Mouse (Mus musculus): Measurements from ENCODE around the gene Nme1. TPM values are rescaled to one million over a fixed set of nuclear protein-coding genes. Genes with fewer than 3 reads are reported as not detected.

Gene Nme1
- polyA plus RNA-seq, 1 experiment = 50.4 TPM

GRCm38 (mm10) chr11:93995720-93996305, 27.5 kb upstream of the Nme1 start, which contains the start of gene Spag9:
Spag9 (plus strand) TSS chr11:93996091.
- H3K9me3 ChIP-seq (replicated peaks; ENCODE audit: control insufficient read depth, insufficient read depth, low read length, poor library complexity, severe bottlenecking) = no peaks in the 10 kb centered on the region
- H3K36me3 ChIP-seq (ENCODE audit: control insufficient read depth, insufficient read depth, low read length, poor library complexity, severe bottlenecking) = no peaks in the 10 kb centered on the region
- peak within 1 kb of the TSS; percentile 92 for H3K9ac ChIP-seq (ENCODE audit: low read depth, poor library complexity, severe bottlenecking)
- H3K27ac ChIP-seq (ENCODE audit: insufficient read depth, low read length) = peak within 1 kb of the TSS; percentile 90
- H3K4me3 ChIP-seq (ENCODE audit: low read depth, low read length) = peak within 1 kb of the TSS; percentile 99
- TF ChIP-seq POLR2A (IDR thresholded peaks at IDR 0.05; ENCODE audit: insufficient read depth, low read length) (peak; percentile 20), EP300 (IDR thresholded peaks at IDR 0.05; ENCODE audit: insufficient read depth, low read depth, low read length) (no peak)
- no peaks in the 10 kb centered on the region for H3K27me3 ChIP-seq (ENCODE audit: control insufficient read depth, insufficient read depth, low read length, poor library complexity, severe bottlenecking)
- peaks cover 2% of the 10 kb centered on the region for H3K4me1 ChIP-seq (ENCODE audit: control insufficient read depth, insufficient read depth, low read length)

GRCm38 (mm10) chr11:93995111-93995719, 26.9 kb upstream of the Nme1 start:
- Histone ChIP-seq H3K9ac (ENCODE audit: low read depth, poor library complexity, severe bottlenecking) (peak overlapping the region; percentile 92), H3K27me3 (ENCODE audit: control insufficient read depth, insufficient read depth, low read length, poor library complexity, severe bottlenecking) (no peaks in the 10 kb centered on the region), H3K27ac (ENCODE audit: insufficient read depth, low read length) (peak overlapping the region; percentile 90), H3K4me3 (ENCODE audit: low read depth, low read length) (peak overlapping the region; percentile 99), H3K9me3 (replicated peaks; ENCODE audit: control insufficient read depth, insufficient read depth, low read length, poor library complexity, severe bottlenecking) (no peaks in the 10 kb centered on the region), H3K36me3 (ENCODE audit: control insufficient read depth, insufficient read depth, low read length, poor library complexity, severe bottlenecking) (no peaks in the 10 kb centered on the region), H3K4me1 (ENCODE audit: control insufficient read depth, insufficient read depth, low read length) (peaks cover 2% of the 10 kb centered on the region)
- TF ChIP-seq POLR2A (IDR thresholded peaks at IDR 0.05; ENCODE audit: insufficient read depth, low read length) (no peak), CTCF (IDR thresholded peaks at IDR 0.05; ENCODE audit: low read depth, low read length) (no peak), EP300 (IDR thresholded peaks at IDR 0.05; ENCODE audit: insufficient read depth, low read depth, low read length) (no peak)

GRCm38 (mm10) chr11:93994531-93994930, 26.2 kb upstream of the Nme1 start:
- Histone ChIP-seq H3K4me3 (ENCODE audit: low read depth, low read length) (peak overlapping the region; percentile 99; the same call in 1 of the 2 replicates), H3K27ac (ENCODE audit: insufficient read depth, low read length) (peak overlapping the region; percentile 90), H3K9me3 (replicated peaks; ENCODE audit: control insufficient read depth, insufficient read depth, low read length, poor library complexity, severe bottlenecking) (no peaks in the 10 kb centered on the region), H3K36me3 (ENCODE audit: control insufficient read depth, insufficient read depth, low read length, poor library complexity, severe bottlenecking) (no peaks in the 10 kb centered on the region), H3K4me1 (ENCODE audit: control insufficient read depth, insufficient read depth, low read length) (peaks cover 2% of the 10 kb centered on the region), H3K27me3 (ENCODE audit: control insufficient read depth, insufficient read depth, low read length, poor library complexity, severe bottlenecking) (no peaks in the 10 kb centered on the region), H3K9ac (ENCODE audit: low read depth, poor library complexity, severe bottlenecking) (peak overlapping the region; percentile 92)
- TF ChIP-seq CTCF (IDR thresholded peaks at IDR 0.05; ENCODE audit: low read depth, low read length) (no peak), EP300 (IDR thresholded peaks at IDR 0.05; ENCODE audit: insufficient read depth, low read depth, low read length) (no peak), POLR2A (IDR thresholded peaks at IDR 0.05; ENCODE audit: insufficient read depth, low read length) (no peak)

- Histone ChIP-seq H3K9me3 (replicated peaks; ENCODE audit: control insufficient read depth, insufficient read depth, low read length, poor library complexity, severe bottlenecking) (no peaks in the 10 kb centered on the region), H3K4me3 (ENCODE audit: low read depth, low read length) (no peak overlapping the region), H3K4me1 (ENCODE audit: control insufficient read depth, insufficient read depth, low read length) (peaks cover 2% of the 10 kb centered on the region), H3K27me3 (ENCODE audit: control insufficient read depth, insufficient read depth, low read length, poor library complexity, severe bottlenecking) (no peaks in the 10 kb centered on the region), H3K9ac (ENCODE audit: low read depth, poor library complexity, severe bottlenecking) (no peak overlapping the region), H3K27ac (ENCODE audit: insufficient read depth, low read length) (peak overlapping the region; percentile 31; the same call in 1 of the 2 replicates), H3K36me3 (ENCODE audit: control insufficient read depth, insufficient read depth, low read length, poor library complexity, severe bottlenecking) (no peaks in the 10 kb centered on the region)
- no peak for TF ChIP-seq POLR2A (IDR thresholded peaks at IDR 0.05; ENCODE audit: insufficient read depth, low read length)
- TF ChIP-seq CTCF (IDR thresholded peaks at IDR 0.05; ENCODE audit: low read depth, low read length) = no peak
- no peak for TF ChIP-seq EP300 (IDR thresholded peaks at IDR 0.05; ENCODE audit: insufficient read depth, low read depth, low read length)
Observed at GRCm38 (mm10) chr11:93988328-93989062, 20.2 kb upstream of the Nme1 start.

GRCm38 (mm10) chr11:93987625-93988327, 19.5 kb upstream of the Nme1 start:
- no peaks in the 10 kb centered on the region for H3K27me3 ChIP-seq (ENCODE audit: control insufficient read depth, insufficient read depth, low read length, poor library complexity, severe bottlenecking)
- H3K4me3 ChIP-seq (ENCODE audit: low read depth, low read length) = no peak overlapping the region
- no peaks in the 10 kb centered on the region for H3K9me3 ChIP-seq (replicated peaks; ENCODE audit: control insufficient read depth, insufficient read depth, low read length, poor library complexity, severe bottlenecking)
- H3K27ac ChIP-seq (ENCODE audit: insufficient read depth, low read length) = no peak overlapping the region
- TF ChIP-seq CTCF (IDR thresholded peaks at IDR 0.05; ENCODE audit: low read depth, low read length) (no peak), EP300 (IDR thresholded peaks at IDR 0.05; ENCODE audit: insufficient read depth, low read depth, low read length) (no peak), POLR2A (IDR thresholded peaks at IDR 0.05; ENCODE audit: insufficient read depth, low read length) (no peak)
- H3K36me3 ChIP-seq (ENCODE audit: control insufficient read depth, insufficient read depth, low read length, poor library complexity, severe bottlenecking) = no peaks in the 10 kb centered on the region
- H3K9ac ChIP-seq (ENCODE audit: low read depth, poor library complexity, severe bottlenecking) = no peak overlapping the region
- H3K4me1 ChIP-seq (ENCODE audit: control insufficient read depth, insufficient read depth, low read length) = peaks cover 2% of the 10 kb centered on the region
